Mouse (Mus musculus): ENCODE results near the gene Mcu.
A peak's percentile ranks its signal among the peaks of the same experiment; 100 is the strongest.

Gene Mcu

GRCm38 (mm10) chr10:59568665-59569480, 47.6 kb downstream of the Mcu start:
- DNase-seq, result no peak

- no peak for DNase-seq
Measured at GRCm38 (mm10) chr10:59566968-59567367, 49.5 kb downstream of the Mcu start.

- DNase-seq, result no peak
Measured at GRCm38 (mm10) chr10:59565995-59566410, 50.5 kb downstream of the Mcu start.

- DNase-seq, result no peak
Measured at GRCm38 (mm10) chr10:59564551-59564950, 51.9 kb downstream of the Mcu start.

- DNase-seq, result no peak
Measured at GRCm38 (mm10) chr10:59562511-59562910, 54.0 kb downstream of the Mcu start.

GRCm38 (mm10) chr10:59560126-59560525, 56.4 kb downstream of the Mcu start:
- DNase-seq, result no peak

GRCm38 (mm10) chr10:59558602-59559001, 57.9 kb downstream of the Mcu start:
- DNase-seq, result peak; percentile 35

GRCm38 (mm10) chr10:59558164-59558563, 58.3 kb downstream of the Mcu start:
- no peak for DNase-seq

GRCm38 (mm10) chr10:59556541-59556940, 60.0 kb downstream of the Mcu start:
- DNase-seq, result no peak

- DNase-seq, result no peak
Measured at GRCm38 (mm10) chr10:59554243-59554642, 62.2 kb downstream of the Mcu start.

- DNase-seq, result no peak
Measured at GRCm38 (mm10) chr10:59552456-59552855, 64.0 kb downstream of the Mcu start.

- DNase-seq, result no peak
Measured at GRCm38 (mm10) chr10:59548768-59549333, 67.6 kb downstream of the Mcu start.

- no peak for DNase-seq
Measured at GRCm38 (mm10) chr10:59548211-59548610, 68.3 kb downstream of the Mcu start.

- DNase-seq, result no peak
Measured at GRCm38 (mm10) chr10:59547426-59547825, 69.1 kb downstream of the Mcu start.

- no peak for DNase-seq
Measured at GRCm38 (mm10) chr10:59545169-59545568, 71.3 kb downstream of the Mcu start.

- DNase-seq, result no peak
Measured at GRCm38 (mm10) chr10:59543351-59543750, 73.1 kb downstream of the Mcu start.

- DNase-seq, result no peak
Measured at GRCm38 (mm10) chr10:59541466-59541865, 75.0 kb downstream of the Mcu start.

- DNase-seq, result no peak
Measured at GRCm38 (mm10) chr10:59540596-59540995, 75.9 kb downstream of the Mcu start.

- no peak for DNase-seq
Measured at GRCm38 (mm10) chr10:59540081-59540480, 76.4 kb downstream of the Mcu start.

GRCm38 (mm10) chr10:59539533-59539875, 77.0 kb downstream of the Mcu start:
- DNase-seq, result peak; percentile 31

- no peak for DNase-seq
Measured at GRCm38 (mm10) chr10:59538767-59539532, 77.5 kb downstream of the Mcu start.

GRCm38 (mm10) chr10:59538063-59538462, 78.4 kb downstream of the Mcu start:
- DNase-seq, result no peak

GRCm38 (mm10) chr10:59537579-59537978, 78.9 kb downstream of the Mcu start:
- no peak for DNase-seq

- DNase-seq, result no peak
Measured at GRCm38 (mm10) chr10:59532256-59532655, 84.2 kb downstream of the Mcu start.

Data from cerebellum, adult 11 months (tissue).